Mouse (Mus musculus): ENCODE data around the gene Fam172a. TPM values are rescaled to one million over a fixed set of nuclear protein-coding genes. Genes with fewer than 3 reads are reported as not detected.

The Fam172a gene
- polyA plus RNA-seq, 1 experiment from 2014 or later: 34.6 TPM

DNA sequence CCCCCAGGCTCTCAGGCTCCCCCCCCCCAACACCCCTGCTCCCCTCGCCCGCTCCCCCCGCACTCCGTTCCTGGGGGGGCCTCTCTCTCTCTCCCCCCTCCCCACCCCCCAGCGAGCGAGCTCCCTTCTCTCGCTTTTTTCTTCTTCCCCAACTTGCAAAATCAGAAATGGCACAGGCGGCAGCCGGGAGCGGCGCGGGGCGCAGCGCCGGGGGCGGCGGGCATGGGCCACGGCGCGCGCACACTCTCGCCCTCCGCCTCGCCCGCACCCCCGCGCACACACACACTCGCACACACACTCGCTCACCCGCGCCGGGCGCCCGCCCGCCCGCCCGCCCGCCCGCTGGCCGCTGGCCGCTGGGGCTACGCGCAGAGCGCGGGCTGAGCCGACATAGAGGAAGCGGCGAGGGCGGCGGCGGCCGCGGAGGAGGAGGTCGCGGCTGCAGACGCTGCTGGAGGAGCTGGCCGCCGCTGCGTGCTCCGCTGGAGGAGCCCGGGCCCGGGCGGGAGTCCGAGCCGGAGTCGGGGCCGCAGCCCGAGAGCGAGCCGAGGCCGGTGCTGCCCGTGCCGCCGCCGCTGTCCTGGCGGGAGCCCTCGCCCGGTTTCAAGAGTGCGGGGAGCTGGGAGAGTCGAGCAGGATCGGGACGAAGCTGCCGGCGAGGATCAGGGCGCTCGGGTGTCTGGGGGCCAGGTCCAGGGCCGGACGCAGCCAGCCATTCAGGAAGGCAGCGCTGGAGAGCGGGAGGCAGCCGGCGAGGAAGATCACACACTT lies 497.2 kb downstream of the Fam172a start:
- Histone ChIP-seq H3K4me1 (peaks cover 50% of the 10 kb centered on the region), H3K4me2 (peak overlapping the region; percentile 96), H3K27me3 (peaks cover 81% of the 10 kb centered on the region), H3K27ac (peak overlapping the region; percentile 65), H3K9ac (peak overlapping the region; percentile 56), H3K36me3 (no peaks in the 10 kb centered on the region), H3K4me3 (peak overlapping the region; percentile 61), H3K9me3 (no peaks in the 10 kb centered on the region)
- under 1% methylated on average over 86 of the region's 92 CpGs for WGBS
- 0 out of 2 replicates have a peak, but pooled peaks have one; percentile 28 for ATAC-seq (ENCODE audit: insufficient number of reproducible peaks, low FRiP score, low TSS enrichment, low read depth)

GRCm38 (mm10) chr13:78199642-78200160 lies 497.9 kb downstream of the Fam172a start, which contains the start of gene Nr2f1:
Gene Nr2f1, minus strand, starts transcription at chr13:78199757.
- peak within 1 kb of the TSS; percentile 65 for H3K27ac ChIP-seq
- peak within 1 kb of the TSS; percentile 96 for H3K4me2 ChIP-seq
- H3K9me3 ChIP-seq: no peaks in the 10 kb centered on the region
- H3K36me3 ChIP-seq: no peaks in the 10 kb centered on the region
- WGBS: under 1% methylated on average over 14 of the region's 14 CpGs
- ATAC-seq (ENCODE audit: insufficient number of reproducible peaks, low FRiP score, low TSS enrichment, low read depth): no peak
- H3K4me1 ChIP-seq: peaks cover 50% of the 10 kb centered on the region
- H3K27me3 ChIP-seq: peaks cover 81% of the 10 kb centered on the region
- H3K4me3 ChIP-seq: peak within 1 kb of the TSS; percentile 61
- H3K9ac ChIP-seq: peak within 1 kb of the TSS; percentile 56

DNA sequence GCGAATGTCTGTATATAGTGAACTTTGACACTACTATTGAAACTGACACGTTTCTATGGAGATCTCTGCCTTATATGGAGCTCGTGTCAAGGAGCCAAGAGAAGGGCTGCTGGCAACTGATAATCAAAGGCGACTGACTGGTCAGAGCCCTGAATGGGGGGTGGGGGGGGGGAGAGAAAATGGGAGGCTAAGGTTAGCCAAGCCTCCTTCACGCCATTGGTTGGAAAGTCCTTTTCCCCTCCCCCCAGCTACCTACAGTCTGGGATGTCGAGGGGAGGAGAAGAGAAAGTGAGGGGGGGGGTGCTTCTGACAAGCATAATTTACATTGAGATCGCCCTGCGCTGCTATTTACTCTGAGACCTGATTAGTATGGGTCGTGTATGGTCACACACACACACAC lies 498.6 kb downstream of the Fam172a start:
- peak overlapping the region; percentile 25 for H3K4me2 ChIP-seq
- no peak overlapping the region for H3K27ac ChIP-seq
- 1% methylated on average over 9 of the region's 9 CpGs for WGBS
- H3K9me3 ChIP-seq: no peaks in the 10 kb centered on the region
- H3K4me1 ChIP-seq: peaks cover 43% of the 10 kb centered on the region
- ATAC-seq (ENCODE audit: insufficient number of reproducible peaks, low FRiP score, low TSS enrichment, low read depth): no peak
- peaks cover 81% of the 10 kb centered on the region for H3K27me3 ChIP-seq
- H3K9ac ChIP-seq: no peak overlapping the region
- H3K36me3 ChIP-seq: no peaks in the 10 kb centered on the region
- peak overlapping the region; percentile 18 for H3K4me3 ChIP-seq

DNA sequence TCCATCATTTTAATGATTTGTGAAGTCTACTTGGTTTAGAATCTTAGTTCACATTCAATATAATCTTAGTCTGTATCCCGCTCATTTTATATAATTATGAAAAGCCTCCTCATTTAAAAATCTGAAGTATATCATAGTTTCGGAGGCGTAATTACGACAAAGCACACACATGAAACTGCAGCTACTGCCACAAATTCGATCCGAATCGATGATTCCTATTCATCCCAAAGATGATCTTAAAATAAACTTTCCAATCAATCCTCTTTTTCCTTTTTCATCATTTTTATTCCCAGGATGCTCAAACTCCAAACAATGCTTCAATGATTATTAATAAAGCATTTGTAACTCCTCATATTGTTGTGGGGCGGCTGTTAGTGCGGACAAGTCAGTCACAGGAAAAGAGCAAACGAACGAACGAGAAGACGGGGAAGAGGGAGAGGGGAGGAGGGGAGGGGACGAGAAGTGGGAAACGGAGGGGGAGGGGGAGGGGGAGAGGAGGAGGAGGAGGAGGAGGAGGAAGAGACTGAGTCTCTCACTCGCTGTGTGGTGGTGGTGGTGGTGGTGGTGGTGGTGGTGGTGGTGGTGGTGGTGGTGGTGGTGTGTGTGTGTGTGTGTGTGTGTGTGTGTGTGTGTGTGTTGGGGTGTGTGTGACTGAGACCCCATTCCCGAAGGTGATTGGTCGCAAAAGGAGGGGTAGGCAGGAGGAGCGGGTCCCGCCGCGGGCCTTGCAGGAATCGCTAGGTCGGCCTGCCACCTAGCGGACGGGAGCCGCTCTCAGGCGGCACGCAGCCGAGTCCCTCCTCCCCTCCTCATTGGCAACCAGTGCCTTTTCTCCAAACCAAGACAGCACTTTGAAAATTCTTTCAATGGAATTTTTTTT lies 499.4 kb downstream of the Fam172a start:
- Histone ChIP-seq H3K27ac (no peak overlapping the region), H3K27me3 (peaks cover 78% of the 10 kb centered on the region), H3K4me3 (peak overlapping the region; percentile 47), H3K36me3 (no peaks in the 10 kb centered on the region), H3K9me3 (no peaks in the 10 kb centered on the region), H3K9ac (no peak overlapping the region), H3K4me1 (peaks cover 41% of the 10 kb centered on the region), H3K4me2 (peak overlapping the region; percentile 88)
- no peak; the same call in 1 of the 2 replicates for ATAC-seq (ENCODE audit: insufficient number of reproducible peaks, low FRiP score, low TSS enrichment, low read depth)
- 1% methylated on average over 26 of the region's 30 CpGs for WGBS

DNA sequence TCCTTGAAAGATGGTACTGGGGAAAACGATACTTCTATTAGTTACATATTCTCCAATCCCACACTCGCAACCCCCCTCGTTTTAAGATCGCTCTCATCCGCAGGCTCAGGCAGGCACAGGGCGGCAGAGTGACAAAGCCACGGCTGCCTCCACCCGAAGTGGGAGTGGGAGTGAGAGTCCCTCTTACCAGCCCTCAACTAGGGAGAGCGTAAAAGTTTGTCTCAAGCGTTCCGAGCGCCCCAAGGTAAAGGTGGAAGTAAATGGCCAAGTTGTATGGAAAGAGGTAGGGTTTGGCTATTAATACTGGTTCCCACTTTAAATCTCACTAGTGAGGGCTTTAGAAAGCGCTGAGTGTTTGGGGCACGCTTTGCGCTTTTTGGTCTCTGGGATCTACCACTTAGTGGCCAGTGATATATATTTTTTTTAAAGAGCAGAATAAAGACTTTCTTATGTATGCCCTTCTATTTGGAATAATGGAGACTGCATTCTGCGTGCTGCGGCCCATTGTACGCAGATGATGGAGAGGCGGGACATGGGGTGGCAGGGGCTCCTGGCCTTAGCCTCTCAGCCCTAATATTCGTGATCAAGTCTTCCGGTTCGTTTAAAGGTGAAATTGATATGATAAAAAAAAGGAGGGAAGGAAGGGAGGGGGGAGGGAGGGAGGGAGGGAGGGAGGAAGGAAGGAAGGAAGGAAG lies 500.2 kb downstream of the Fam172a start:
- no peaks in the 10 kb centered on the region for H3K36me3 ChIP-seq
- H3K27ac ChIP-seq: no peak overlapping the region
- 2% methylated on average over 22 of the region's 22 CpGs for WGBS
- H3K9ac ChIP-seq: no peak overlapping the region
- peaks cover 41% of the 10 kb centered on the region for H3K4me1 ChIP-seq
- peak overlapping the region; percentile 47 for H3K4me3 ChIP-seq
- H3K9me3 ChIP-seq: no peaks in the 10 kb centered on the region
- peaks cover 80% of the 10 kb centered on the region for H3K27me3 ChIP-seq
- ATAC-seq (ENCODE audit: insufficient number of reproducible peaks, low FRiP score, low TSS enrichment, low read depth): no peak; the same call in 1 of the 2 replicates
- peak overlapping the region; percentile 88 for H3K4me2 ChIP-seq

DNA sequence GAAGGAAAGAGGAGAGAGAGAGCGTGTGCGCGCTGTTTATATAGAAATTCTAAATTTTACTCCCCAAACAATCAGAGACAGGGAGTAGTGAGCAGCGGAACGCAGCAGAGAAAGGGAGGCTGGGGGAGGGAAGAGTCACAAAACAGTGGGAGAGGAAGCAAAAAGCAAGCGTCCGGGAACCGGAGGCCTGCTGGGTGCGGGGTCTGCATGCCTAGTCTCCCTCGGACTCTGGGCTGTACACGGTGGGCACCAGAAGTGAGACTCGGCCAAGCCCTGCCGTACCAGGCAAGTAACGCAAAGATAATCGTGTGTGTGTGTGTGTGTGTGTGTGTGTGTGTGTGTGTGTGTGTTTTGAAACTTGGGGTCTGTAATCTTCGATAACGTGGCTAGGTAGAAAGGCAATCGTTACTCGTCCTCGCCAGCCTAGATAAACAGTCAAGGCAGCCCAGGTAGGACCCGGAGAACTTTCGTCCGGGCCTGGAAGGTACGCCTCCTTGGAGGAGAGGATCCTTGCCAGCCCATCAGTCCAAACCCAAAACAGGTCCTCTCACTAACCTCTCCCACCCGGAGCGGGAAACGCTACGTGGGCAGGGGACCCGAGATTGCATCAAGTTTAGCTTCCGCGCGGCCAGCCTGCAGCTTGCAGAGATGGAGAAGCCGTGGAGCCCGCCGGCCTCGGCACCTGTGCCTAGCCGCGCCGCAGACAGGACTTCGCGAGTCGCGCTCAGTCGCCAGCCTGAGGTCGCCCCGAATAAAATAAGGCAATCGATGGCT lies 500.9 kb downstream of the Fam172a start:
- ATAC-seq (ENCODE audit: insufficient number of reproducible peaks, low FRiP score, low TSS enrichment, low read depth): no peak
- peak overlapping the region; percentile 88 for H3K4me2 ChIP-seq
- H3K27ac ChIP-seq: peak overlapping the region; percentile 11; the same call in 1 of the 2 replicates
- peaks cover 78% of the 10 kb centered on the region for H3K27me3 ChIP-seq
- no peaks in the 10 kb centered on the region for H3K9me3 ChIP-seq
- H3K4me3 ChIP-seq: peak overlapping the region; percentile 47
- WGBS: under 1% methylated on average over 47 of the region's 47 CpGs
- H3K9ac ChIP-seq: 0 out of 2 replicates have a peak overlapping the region, but pooled peaks have one; percentile 17
- H3K36me3 ChIP-seq: no peaks in the 10 kb centered on the region
- peaks cover 38% of the 10 kb centered on the region for H3K4me1 ChIP-seq

- under 1% methylated on average over 37 of the region's 37 CpGs for WGBS
- Histone ChIP-seq H3K36me3 (no peaks in the 10 kb centered on the region), H3K27me3 (peaks cover 79% of the 10 kb centered on the region), H3K4me1 (peaks cover 31% of the 10 kb centered on the region), H3K4me2 (peak overlapping the region; percentile 88), H3K9me3 (no peaks in the 10 kb centered on the region), H3K27ac (peak overlapping the region; percentile 17; the same call in 1 of the 2 replicates), H3K4me3 (peak overlapping the region; percentile 47), H3K9ac (0 out of 2 replicates have a peak overlapping the region, but pooled peaks have one; percentile 17)
- ATAC-seq (ENCODE audit: insufficient number of reproducible peaks, low FRiP score, low TSS enrichment, low read depth): peak; percentile 57; the same call in 1 of the 2 replicates
Measured at GRCm38 (mm10) chr13:78203348-78204061, 501.7 kb downstream of the Fam172a start.

GRCm38 (mm10) chr13:78205426-78205825 lies 503.6 kb downstream of the Fam172a start:
- H3K9me3 ChIP-seq: no peaks in the 10 kb centered on the region
- no peak overlapping the region for H3K9ac ChIP-seq
- H3K27me3 ChIP-seq: peaks cover 87% of the 10 kb centered on the region
- H3K36me3 ChIP-seq: no peaks in the 10 kb centered on the region
- no peak overlapping the region for H3K4me3 ChIP-seq
- H3K27ac ChIP-seq: no peak overlapping the region
- peaks cover 37% of the 10 kb centered on the region for H3K4me1 ChIP-seq
- no peak for ATAC-seq (ENCODE audit: insufficient number of reproducible peaks, low FRiP score, low TSS enrichment, low read depth)
- H3K4me2 ChIP-seq: no peak overlapping the region

GRCm38 (mm10) chr13:78206891-78207430 lies 505.1 kb downstream of the Fam172a start:
- 46% methylated on average over 7 of the region's 7 CpGs for WGBS
- no peak overlapping the region for H3K27ac ChIP-seq
- peaks cover 93% of the 10 kb centered on the region for H3K27me3 ChIP-seq
- H3K36me3 ChIP-seq: no peaks in the 10 kb centered on the region
- peaks cover 36% of the 10 kb centered on the region for H3K4me1 ChIP-seq
- H3K4me3 ChIP-seq: no peak overlapping the region
- no peak overlapping the region for H3K9ac ChIP-seq
- ATAC-seq (ENCODE audit: insufficient number of reproducible peaks, low FRiP score, low TSS enrichment, low read depth): no peak
- no peaks in the 10 kb centered on the region for H3K9me3 ChIP-seq
- H3K4me2 ChIP-seq: no peak overlapping the region
